Mouse (Mus musculus): Measurements from ENCODE around the gene Iars2.

DNA sequence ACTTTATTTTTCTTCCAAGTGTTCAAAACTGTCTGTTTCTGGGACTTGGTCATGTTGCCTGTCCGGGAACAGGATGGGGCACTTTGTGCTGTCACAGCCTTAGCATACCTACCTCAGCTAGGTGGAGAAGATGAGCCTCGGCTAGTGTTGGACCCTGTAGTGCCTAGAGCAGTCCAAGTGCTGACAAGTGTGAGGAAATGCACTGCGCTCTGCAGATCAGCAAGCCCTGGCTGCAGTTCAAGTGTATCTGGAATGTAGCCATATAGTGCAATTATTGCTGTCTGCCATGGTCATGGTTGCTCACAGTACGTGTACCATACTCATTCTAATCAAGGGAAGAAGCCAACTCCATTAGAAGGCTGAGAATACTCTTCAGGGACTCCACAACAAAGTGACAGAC, 44.5 kb downstream of the Iars2 start:
- TF ChIP-seq POLR2A (IDR thresholded peaks at IDR 0.05; ENCODE audit: borderline replicate concordance, low read depth, low read length) (no peak), CTCF (IDR thresholded peaks at IDR 0.05; ENCODE audit: low read depth, low read length) (no peak)
